Mouse (Mus musculus): ENCODE data around the gene Gm45062. TPM values are rescaled to one million over a fixed set of nuclear protein-coding genes. Genes with fewer than 3 reads are reported as not detected.

The Gm45062 gene
- polyA plus RNA-seq, 1 experiment from 2014 or later, result 10.6 TPM

GRCm38 (mm10) chr6:8415823-8416222 is 156.6 kb downstream of the Gm45062 start:
- Histone ChIP-seq H3K9ac (no peak overlapping the region), H3K9me3 (ENCODE audit: control insufficient read depth, low read length) (no peaks in the 10 kb centered on the region), H3K27ac (no peak overlapping the region), H3K36me3 (replicated peaks; ENCODE audit: control insufficient read depth, insufficient read depth) (no peaks in the 10 kb centered on the region), H3K27me3 (ENCODE audit: control insufficient read depth, insufficient read depth, low read length) (no peaks in the 10 kb centered on the region), H3K4me3 (replicated peaks; ENCODE audit: low read length) (no peak overlapping the region), H3K4me1 (replicated peaks; ENCODE audit: control insufficient read depth, insufficient read depth, low read length) (peaks cover 6% of the 10 kb centered on the region; the same call in 1 of the 2 replicates), H3K4me2 (replicated peaks) (no peak overlapping the region)
- no peak for ATAC-seq (ENCODE audit: low FRiP score)
- WGBS, result 68% methylated on average over 5 of the region's 5 CpGs
- DNase-seq (ENCODE audit: low spot score), result no peak

- Histone ChIP-seq H3K9me3 (ENCODE audit: control insufficient read depth, low read length) (no peaks in the 10 kb centered on the region), H3K9ac (no peak overlapping the region), H3K4me2 (replicated peaks) (no peak overlapping the region), H3K36me3 (replicated peaks; ENCODE audit: control insufficient read depth, insufficient read depth) (no peaks in the 10 kb centered on the region), H3K27me3 (ENCODE audit: control insufficient read depth, insufficient read depth, low read length) (no peaks in the 10 kb centered on the region), H3K27ac (no peak overlapping the region), H3K4me1 (replicated peaks; ENCODE audit: control insufficient read depth, insufficient read depth, low read length) (peaks cover 14% of the 10 kb centered on the region), H3K4me3 (replicated peaks; ENCODE audit: low read length) (no peak overlapping the region)
- ATAC-seq (ENCODE audit: low FRiP score) (no peak), DNase-seq (ENCODE audit: low spot score) (no peak)
- WGBS, result 82% methylated on average over 8 of the region's 8 CpGs
Observed at GRCm38 (mm10) chr6:8416802-8417569, 157.7 kb downstream of the Gm45062 start.

- ATAC-seq (ENCODE audit: low FRiP score) (no peak), DNase-seq (ENCODE audit: low spot score) (no peak)
- Histone ChIP-seq H3K4me1 (replicated peaks; ENCODE audit: control insufficient read depth, insufficient read depth, low read length) (peaks cover 27% of the 10 kb centered on the region), H3K27ac (no peak overlapping the region), H3K9me3 (ENCODE audit: control insufficient read depth, low read length) (no peaks in the 10 kb centered on the region), H3K27me3 (ENCODE audit: control insufficient read depth, insufficient read depth, low read length) (no peaks in the 10 kb centered on the region), H3K4me2 (replicated peaks) (no peak overlapping the region), H3K4me3 (replicated peaks; ENCODE audit: low read length) (no peak overlapping the region), H3K36me3 (replicated peaks; ENCODE audit: control insufficient read depth, insufficient read depth) (no peaks in the 10 kb centered on the region), H3K9ac (no peak overlapping the region)
- 67% methylated on average over 4 of the region's 4 CpGs for WGBS
Observed at GRCm38 (mm10) chr6:8419485-8420186, 160.4 kb downstream of the Gm45062 start.

- Histone ChIP-seq H3K36me3 (replicated peaks; ENCODE audit: control insufficient read depth, insufficient read depth) (no peaks in the 10 kb centered on the region), H3K27me3 (ENCODE audit: control insufficient read depth, insufficient read depth, low read length) (no peaks in the 10 kb centered on the region), H3K4me1 (replicated peaks; ENCODE audit: control insufficient read depth, insufficient read depth, low read length) (peaks cover 27% of the 10 kb centered on the region), H3K4me2 (replicated peaks) (no peak overlapping the region), H3K9me3 (ENCODE audit: control insufficient read depth, low read length) (no peaks in the 10 kb centered on the region), H3K27ac (no peak overlapping the region), H3K4me3 (replicated peaks; ENCODE audit: low read length) (no peak overlapping the region), H3K9ac (no peak overlapping the region)
- 89% methylated on average over 1 of the region's 1 CpGs for WGBS
- no peak for ATAC-seq (ENCODE audit: low FRiP score)
- DNase-seq (ENCODE audit: low spot score), result no peak
Observed at GRCm38 (mm10) chr6:8420187-8420503, 160.9 kb downstream of the Gm45062 start.

- Histone ChIP-seq H3K4me3 (replicated peaks; ENCODE audit: low read length) (no peak overlapping the region), H3K4me2 (replicated peaks) (no peak overlapping the region), H3K27me3 (ENCODE audit: control insufficient read depth, insufficient read depth, low read length) (no peaks in the 10 kb centered on the region), H3K9ac (no peak overlapping the region), H3K4me1 (replicated peaks; ENCODE audit: control insufficient read depth, insufficient read depth, low read length) (peaks cover 27% of the 10 kb centered on the region), H3K36me3 (replicated peaks; ENCODE audit: control insufficient read depth, insufficient read depth) (no peaks in the 10 kb centered on the region), H3K9me3 (ENCODE audit: control insufficient read depth, low read length) (no peaks in the 10 kb centered on the region), H3K27ac (no peak overlapping the region; the same call in 1 of the 2 replicates)
- DNase-seq (ENCODE audit: low spot score), result no peak
- ATAC-seq (ENCODE audit: low FRiP score), result no peak
- WGBS, result 80% methylated on average over 5 of the region's 5 CpGs
Observed at GRCm38 (mm10) chr6:8421421-8421820, 162.2 kb downstream of the Gm45062 start.

GRCm38 (mm10) chr6:8421959-8422581 is 162.8 kb downstream of the Gm45062 start:
- Histone ChIP-seq H3K27me3 (ENCODE audit: control insufficient read depth, insufficient read depth, low read length) (no peaks in the 10 kb centered on the region), H3K4me1 (replicated peaks; ENCODE audit: control insufficient read depth, insufficient read depth, low read length) (peaks cover 27% of the 10 kb centered on the region), H3K9ac (no peak overlapping the region), H3K36me3 (replicated peaks; ENCODE audit: control insufficient read depth, insufficient read depth) (no peaks in the 10 kb centered on the region; the same call in 1 of the 2 replicates), H3K4me3 (replicated peaks; ENCODE audit: low read length) (no peak overlapping the region), H3K9me3 (ENCODE audit: control insufficient read depth, low read length) (no peaks in the 10 kb centered on the region), H3K4me2 (replicated peaks) (0 out of 2 replicates have a peak overlapping the region, but pooled peaks have one; percentile 5), H3K27ac (no peak overlapping the region; the same call in 1 of the 2 replicates)
- 44% methylated on average over 10 of the region's 10 CpGs for WGBS
- DNase-seq (ENCODE audit: low spot score) (peak; percentile 44), ATAC-seq (ENCODE audit: low FRiP score) (peak; percentile 81)

- WGBS, result 86% methylated on average over 2 of the region's 2 CpGs
- no peaks in the 10 kb centered on the region for H3K9me3 ChIP-seq (ENCODE audit: control insufficient read depth, low read length)
- no peaks in the 10 kb centered on the region; the same call in 1 of the 2 replicates for H3K36me3 ChIP-seq (replicated peaks; ENCODE audit: control insufficient read depth, insufficient read depth)
- H3K9ac ChIP-seq, result no peak overlapping the region
- H3K4me1 ChIP-seq (replicated peaks; ENCODE audit: control insufficient read depth, insufficient read depth, low read length), result peaks cover 27% of the 10 kb centered on the region
- no peak overlapping the region for H3K4me3 ChIP-seq (replicated peaks; ENCODE audit: low read length)
- ATAC-seq (ENCODE audit: low FRiP score), result no peak
- no peak overlapping the region for H3K27ac ChIP-seq
- DNase-seq (ENCODE audit: low spot score), result no peak
- H3K27me3 ChIP-seq (ENCODE audit: control insufficient read depth, insufficient read depth, low read length), result no peaks in the 10 kb centered on the region
- H3K4me2 ChIP-seq (replicated peaks), result no peak overlapping the region
Observed at GRCm38 (mm10) chr6:8423142-8423541, 163.9 kb downstream of the Gm45062 start.

GRCm38 (mm10) chr6:8427692-8428091 is 168.4 kb downstream of the Gm45062 start:
- H3K9me3 ChIP-seq (ENCODE audit: control insufficient read depth, low read length), result no peaks in the 10 kb centered on the region
- no peak for DNase-seq (ENCODE audit: low spot score)
- WGBS, result 92% methylated on average over 5 of the region's 5 CpGs
- no peak overlapping the region for H3K4me3 ChIP-seq (replicated peaks; ENCODE audit: low read length)
- H3K4me2 ChIP-seq (replicated peaks), result no peak overlapping the region
- no peaks in the 10 kb centered on the region for H3K27me3 ChIP-seq (ENCODE audit: control insufficient read depth, insufficient read depth, low read length)
- no peak overlapping the region for H3K9ac ChIP-seq
- ATAC-seq (ENCODE audit: low FRiP score), result no peak
- 0 out of 2 replicates have a peak, but pooled peaks cover 6% of the 10 kb centered on the region for H3K4me1 ChIP-seq (replicated peaks; ENCODE audit: control insufficient read depth, insufficient read depth, low read length)
- H3K27ac ChIP-seq, result no peak overlapping the region
- no peaks in the 10 kb centered on the region; the same call in 1 of the 2 replicates for H3K36me3 ChIP-seq (replicated peaks; ENCODE audit: control insufficient read depth, insufficient read depth)

- no peaks in the 10 kb centered on the region for H3K27me3 ChIP-seq (ENCODE audit: control insufficient read depth, insufficient read depth, low read length)
- H3K36me3 ChIP-seq (replicated peaks; ENCODE audit: control insufficient read depth, insufficient read depth), result no peaks in the 10 kb centered on the region; the same call in 1 of the 2 replicates
- no peaks in the 10 kb centered on the region for H3K9me3 ChIP-seq (ENCODE audit: control insufficient read depth, low read length)
- 95% methylated on average over 9 of the region's 9 CpGs for WGBS
- DNase-seq (ENCODE audit: low spot score) (no peak), ATAC-seq (ENCODE audit: low FRiP score) (no peak)
- no peaks in the 10 kb centered on the region for H3K4me1 ChIP-seq (replicated peaks; ENCODE audit: control insufficient read depth, insufficient read depth, low read length)
- H3K9ac ChIP-seq, result no peak overlapping the region
- H3K27ac ChIP-seq, result no peak overlapping the region
- H3K4me2 ChIP-seq (replicated peaks), result no peak overlapping the region
- H3K4me3 ChIP-seq (replicated peaks; ENCODE audit: low read length), result no peak overlapping the region
Observed at GRCm38 (mm10) chr6:8430610-8431234, 171.5 kb downstream of the Gm45062 start.
